ENCODE assay signal across 19 mouse cellular contexts in genomic region chr9:96275543-96275942, GRCm38 (mm10).
"Had no signal": no experiment of that assay in that cellular context is flagged by ENCODE, and none has a peak within 500 bp of the region (broad histone marks: within the 10 kb centered on the region; RNA-seq: fewer than 3 reads in every experiment).

No protein-coding gene starts in this region.

- ATAC-seq: hindbrain, postnatal 0 days; inflammation-experienced regulatory T-cells, adult 6 months; intestine, embryonic 16.5 days; lung, postnatal 0 days; midbrain, embryonic 13.5 days; midbrain, embryonic 16.5 days had no signal

- H3K4me1 ChIP-seq: midbrain, embryonic 10.5 days; midbrain, embryonic 13.5 days had no signal

- H3K4me3 ChIP-seq: left cerebral cortex, adult 2 months; midbrain, embryonic 10.5 days; midbrain, embryonic 13.5 days had no signal

- H3K4me2 ChIP-seq: lung, embryonic 14.5 days; midbrain, embryonic 13.5 days had no signal

- H3K9ac ChIP-seq: lung, embryonic 14.5 days; midbrain, embryonic 13.5 days had no signal

- H3K27me3 ChIP-seq: midbrain, embryonic 13.5 days had no signal

- H3K9me3 ChIP-seq: midbrain, embryonic 10.5 days; midbrain, embryonic 13.5 days had no signal

- H3K27ac ChIP-seq: hindbrain, postnatal 0 days; left cerebral cortex, adult 2 months; macrophage; midbrain, embryonic 10.5 days; midbrain, embryonic 13.5 days; stomach, postnatal 0 days had no signal

- DNase-seq: kidney, adult 2 months; kidney, postnatal 36 days; layer of hippocampus, postnatal 36 days; lung, embryonic 14.5 days; right cerebral cortex, adult 18-20 months; right cerebral cortex, postnatal 14 days; right cerebral cortex, postnatal 4 days; thymus, adult 2 months; thymus, postnatal 14 days had no signal
